Mouse (Mus musculus) brain, embryonic 14.5 days (tissue): ENCODE results near the gene Olfr1013.

Experiments used
- CTCF ChIP-seq: fragments of 200-500 bp; IDR thresholded peaks from 2 replicates; pipeline ENCODE4 v1.5.1; 2012; ENCODE audit warnings: inconsistent platforms, mild to moderate bottlenecking, moderate library complexity, borderline replicate concordance; ENCODE audit not compliant: insufficient read depth, insufficient read length; ENCODE audit errors: extremely low read depth
- POLR2A ChIP-seq: fragments of 200-500 bp; IDR thresholded peaks from 2 replicates; pipeline ENCODE4 v1.6.1; 2012; ENCODE audit warnings: mild to moderate bottlenecking, inconsistent platforms, borderline replicate concordance; ENCODE audit not compliant: poor library complexity, insufficient read depth, insufficient read length, severe bottlenecking; ENCODE audit errors: extremely low read depth

- TF ChIP-seq POLR2A (no peak), CTCF (no peak)
Observed at GRCm38 (mm10) chr2:85804501-85804900, 37.6 kb downstream of the Olfr1013 start.
